Mouse (Mus musculus): Measurements from ENCODE around the gene Cbx8. TPM values are rescaled to one million over a fixed set of nuclear protein-coding genes. Genes with fewer than 3 reads are reported as not detected.
A peak's percentile ranks its signal among the peaks of the same experiment; 100 is the strongest.

Gene Cbx8
- total and polyA plus RNA-seq, 2 experiments from 2014 or later = 5.3 to 21.9 TPM

DNA sequence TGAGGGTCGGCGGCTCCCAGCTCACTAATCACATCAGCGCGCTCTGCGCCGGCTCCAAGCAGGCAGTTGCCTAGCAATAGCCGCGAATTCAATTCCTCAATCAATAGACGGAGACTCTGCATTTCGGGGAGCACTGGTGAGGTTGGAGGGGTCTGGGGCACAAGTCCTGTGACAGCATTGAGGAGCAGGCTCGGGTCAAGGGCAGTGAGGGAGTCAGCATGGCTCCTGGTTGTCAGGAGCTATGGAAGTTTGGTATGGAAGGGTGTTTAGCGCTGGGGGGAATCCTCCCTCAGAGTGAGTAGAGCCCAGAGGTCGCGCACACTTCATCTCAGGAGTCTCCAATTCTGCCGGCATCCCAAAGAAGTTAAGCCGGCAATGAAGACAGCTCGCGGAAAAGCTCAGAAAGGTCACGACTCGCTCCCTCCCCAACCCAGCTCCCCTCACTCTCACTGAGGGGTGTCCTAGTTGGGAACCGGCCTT lies 5.0 kb downstream of the Cbx8 start:
- H3K4me3 ChIP-seq (ENCODE audit: low read depth, low read length) = peak overlapping the region; percentile 7; the same call in 1 of the 2 replicates
- H3K4me2 ChIP-seq (ENCODE audit: low read depth) = peak overlapping the region; percentile 37
- TF ChIP-seq CTCF (IDR thresholded peaks at IDR 0.05; ENCODE audit: low read depth) = no peak
- ATAC-seq (no peak), DNase-seq (no peak)
- H3K27me3 ChIP-seq (ENCODE audit: insufficient read depth, low read length) = peaks cover 39% of the 10 kb centered on the region
- H3K9me3 ChIP-seq (ENCODE audit: low read length) = no peaks in the 10 kb centered on the region
- WGBS = 19% methylated on average over 21 of the region's 21 CpGs
- H3K4me1 ChIP-seq (ENCODE audit: insufficient read depth) = peaks cover 15% of the 10 kb centered on the region; the same call in 1 of the 2 replicates
- H3K36me3 ChIP-seq (ENCODE audit: insufficient read depth) = peaks cover 7% of the 10 kb centered on the region
- H3K9ac ChIP-seq = no peak overlapping the region
- H3K27ac ChIP-seq (ENCODE audit: low read depth, low read length) = no peak overlapping the region

DNA sequence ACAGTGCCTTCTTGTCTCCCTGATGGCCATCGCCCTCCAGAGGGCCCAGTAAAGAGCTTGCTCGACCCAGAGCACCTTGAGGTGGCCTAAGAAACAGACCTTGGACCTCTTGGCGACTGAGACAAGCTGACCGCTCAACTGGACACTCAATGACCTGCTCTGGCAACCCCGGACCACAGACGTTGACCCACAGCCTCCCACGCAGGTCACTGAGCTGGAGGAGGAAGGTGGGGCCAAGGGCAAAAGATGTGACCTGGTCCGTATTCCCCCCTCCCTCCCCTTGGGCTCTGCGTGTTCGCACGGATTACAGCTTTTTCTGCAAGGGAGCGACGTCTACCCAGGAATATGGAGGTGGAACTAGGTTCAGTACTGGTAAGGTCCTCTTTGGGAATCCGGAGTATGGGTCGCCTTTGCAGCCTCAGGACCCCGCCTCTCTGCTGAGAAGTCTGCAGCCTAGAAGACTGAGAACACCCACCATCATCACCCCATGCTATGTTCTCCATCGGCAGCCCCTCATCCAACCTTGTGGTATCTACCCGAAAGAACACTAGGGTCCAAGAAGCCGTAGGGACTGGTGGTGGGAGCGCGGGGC lies 5.6 kb downstream of the Cbx8 start:
- ATAC-seq = no peak
- H3K4me3 ChIP-seq (ENCODE audit: low read depth, low read length) = peak overlapping the region; percentile 7; the same call in 1 of the 2 replicates

DNA sequence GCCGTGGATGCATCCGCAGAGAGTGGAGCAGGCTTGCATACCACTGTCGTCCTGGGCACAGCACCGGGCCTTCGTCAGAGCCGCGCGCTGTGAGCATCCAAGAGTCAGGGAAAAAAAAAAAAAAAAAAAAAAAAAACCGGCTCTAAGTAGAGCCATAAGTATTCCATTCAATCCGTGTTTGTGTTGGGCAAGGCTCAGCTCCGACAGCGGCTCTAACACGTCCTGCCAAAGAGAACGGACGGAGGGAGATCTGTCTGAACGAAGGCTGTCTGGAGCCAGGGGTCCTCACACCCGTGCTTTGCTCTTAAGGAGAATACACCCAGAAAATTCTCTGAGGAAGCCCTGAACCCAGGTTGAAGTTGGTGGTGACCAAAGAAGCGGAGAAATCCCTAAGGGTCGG lies 6.1 kb downstream of the Cbx8 start:
- WGBS = 16% methylated on average over 19 of the region's 19 CpGs
- TF ChIP-seq CTCF (IDR thresholded peaks at IDR 0.05; ENCODE audit: low read depth) = no peak
- no peak for ATAC-seq
- no peak for DNase-seq
- H3K4me2 ChIP-seq (ENCODE audit: low read depth) = peak overlapping the region; percentile 29
- peaks cover 39% of the 10 kb centered on the region for H3K27me3 ChIP-seq (ENCODE audit: insufficient read depth, low read length)
- H3K4me3 ChIP-seq (ENCODE audit: low read depth, low read length) = 0 out of 2 replicates have a peak overlapping the region, but pooled peaks have one; percentile 9
- no peak overlapping the region for H3K27ac ChIP-seq (ENCODE audit: low read depth, low read length)
- H3K4me1 ChIP-seq (ENCODE audit: insufficient read depth) = peaks cover 15% of the 10 kb centered on the region; the same call in 1 of the 2 replicates
- no peak overlapping the region for H3K9ac ChIP-seq
- H3K9me3 ChIP-seq (ENCODE audit: low read length) = no peaks in the 10 kb centered on the region
- H3K36me3 ChIP-seq (ENCODE audit: insufficient read depth) = peaks cover 18% of the 10 kb centered on the region

More for the DNA sequence above, 5.6 kb downstream of the Cbx8 start:
- H3K4me2 ChIP-seq (ENCODE audit: low read depth) = peak overlapping the region; percentile 37
- H3K36me3 ChIP-seq (ENCODE audit: insufficient read depth) = peaks cover 12% of the 10 kb centered on the region
- peaks cover 39% of the 10 kb centered on the region for H3K27me3 ChIP-seq (ENCODE audit: insufficient read depth, low read length)
- H3K9ac ChIP-seq = no peak overlapping the region
- no peak overlapping the region for H3K27ac ChIP-seq (ENCODE audit: low read depth, low read length)
- no peak for DNase-seq
- H3K9me3 ChIP-seq (ENCODE audit: low read length) = no peaks in the 10 kb centered on the region
- TF ChIP-seq CTCF (IDR thresholded peaks at IDR 0.05; ENCODE audit: low read depth) = no peak
- 7% methylated on average over 21 of the region's 21 CpGs for WGBS
- peaks cover 15% of the 10 kb centered on the region; the same call in 1 of the 2 replicates for H3K4me1 ChIP-seq (ENCODE audit: insufficient read depth)

DNA sequence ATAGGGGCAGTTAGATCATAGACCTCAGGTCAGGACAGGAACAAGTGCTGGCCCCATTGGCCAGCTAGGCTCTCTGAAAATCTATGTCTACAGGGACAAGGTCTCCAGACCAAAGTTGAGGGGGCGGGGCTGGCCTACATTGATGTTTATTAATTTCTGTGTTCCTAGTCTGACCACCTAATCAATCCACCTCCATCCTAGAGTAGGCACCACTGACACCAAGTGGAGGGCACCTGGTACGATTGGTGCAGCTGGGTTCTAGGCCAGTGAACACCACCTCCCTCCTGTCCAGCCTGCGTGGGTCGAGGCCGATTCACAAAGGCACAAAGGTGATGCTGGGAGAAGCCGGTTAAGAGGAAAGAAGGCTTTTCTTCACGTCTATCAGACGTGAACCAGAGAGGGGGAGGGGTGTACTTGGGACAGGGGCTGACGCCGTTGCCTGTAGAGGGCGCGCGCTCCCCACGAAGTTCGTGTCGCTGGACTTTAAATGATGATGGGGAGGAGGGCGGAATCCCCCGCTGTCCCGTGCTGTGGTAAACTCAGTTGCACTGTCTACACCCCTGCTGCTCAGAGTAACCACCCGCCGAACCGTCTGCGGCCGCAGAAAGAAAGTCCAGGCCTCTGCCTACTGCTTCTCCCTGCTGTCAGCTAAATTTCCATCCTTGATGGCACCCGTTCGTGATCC lies 6.8 kb downstream of the Cbx8 start:
- DNase-seq (peak; percentile 84), ATAC-seq (peak; percentile 70)
- TF ChIP-seq CTCF (IDR thresholded peaks at IDR 0.05; ENCODE audit: low read depth) = peak; percentile 89
- Histone ChIP-seq H3K27ac (ENCODE audit: low read depth, low read length) (no peak overlapping the region), H3K9ac (no peak overlapping the region), H3K9me3 (ENCODE audit: low read length) (no peaks in the 10 kb centered on the region), H3K4me1 (ENCODE audit: insufficient read depth) (peaks cover 15% of the 10 kb centered on the region; the same call in 1 of the 2 replicates), H3K4me3 (ENCODE audit: low read depth, low read length) (0 out of 2 replicates have a peak overlapping the region, but pooled peaks have one; percentile 9), H3K4me2 (ENCODE audit: low read depth) (peak overlapping the region; percentile 29), H3K27me3 (ENCODE audit: insufficient read depth, low read length) (peaks cover 39% of the 10 kb centered on the region), H3K36me3 (ENCODE audit: insufficient read depth) (peaks cover 22% of the 10 kb centered on the region)
- 3% methylated on average over 26 of the region's 26 CpGs for WGBS

DNA sequence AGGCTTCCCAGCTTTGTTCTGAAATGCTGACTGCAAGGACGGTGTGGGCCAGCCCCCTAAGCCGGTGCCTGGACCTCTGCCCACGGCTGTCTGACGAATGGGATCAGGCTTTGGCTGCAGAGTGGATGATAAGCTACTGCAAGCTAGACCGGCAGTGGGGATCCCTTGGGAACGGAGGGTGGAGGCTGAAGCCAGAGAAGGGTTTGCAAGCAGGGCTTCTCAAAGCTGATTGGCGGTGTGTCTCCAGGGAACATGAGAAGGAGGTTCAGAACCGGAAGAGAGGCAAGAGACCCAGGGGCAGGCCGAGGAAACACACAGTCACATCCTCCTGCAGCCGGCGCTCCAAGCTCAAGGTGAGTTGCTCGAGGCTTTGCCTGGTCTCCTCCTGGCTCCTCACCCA lies 14.6 kb downstream of the Cbx8 start:
- H3K27ac ChIP-seq (ENCODE audit: low read depth, low read length) = no peak overlapping the region
- 48% methylated on average over 12 of the region's 12 CpGs for WGBS

DNA sequence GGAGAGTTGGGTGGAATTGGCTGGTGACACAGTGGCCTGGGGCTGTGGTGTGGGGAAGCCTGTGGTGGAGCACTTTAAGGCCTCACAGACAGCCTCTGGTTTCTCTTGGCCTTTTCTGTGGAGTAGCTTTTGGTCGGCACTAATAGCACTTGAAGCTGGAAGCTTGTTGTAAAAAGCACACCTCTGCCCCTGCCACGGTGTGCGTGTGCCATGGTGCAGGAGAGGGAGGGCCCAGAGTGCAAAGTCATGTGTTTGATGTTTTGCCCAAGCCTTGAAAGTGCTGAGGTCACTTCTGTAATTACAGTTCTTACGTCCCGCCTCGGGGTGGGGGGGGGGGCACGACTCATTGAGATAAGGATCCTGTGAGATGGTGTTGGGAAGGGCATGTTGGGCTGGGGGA lies 16.5 kb downstream of the Cbx8 start:
- H3K27ac ChIP-seq (ENCODE audit: low read depth, low read length) = no peak overlapping the region
- DNase-seq = no peak

More for the DNA sequence above, 14.6 kb downstream of the Cbx8 start:
- H3K4me1 ChIP-seq (ENCODE audit: insufficient read depth) = peaks cover 29% of the 10 kb centered on the region
- no peak overlapping the region for H3K4me3 ChIP-seq (ENCODE audit: low read depth, low read length)
- peak; percentile 24 for DNase-seq
- no peak overlapping the region for H3K4me2 ChIP-seq (ENCODE audit: low read depth)
- H3K36me3 ChIP-seq (ENCODE audit: insufficient read depth) = peaks cover 46% of the 10 kb centered on the region
- H3K9me3 ChIP-seq (ENCODE audit: low read length) = no peaks in the 10 kb centered on the region
- H3K27me3 ChIP-seq (ENCODE audit: insufficient read depth, low read length) = peaks cover 1% of the 10 kb centered on the region; the same call in 1 of the 2 replicates
- H3K9ac ChIP-seq = no peak overlapping the region
- no peak for ATAC-seq
- TF ChIP-seq CTCF (IDR thresholded peaks at IDR 0.05; ENCODE audit: low read depth) = no peak

DNA sequence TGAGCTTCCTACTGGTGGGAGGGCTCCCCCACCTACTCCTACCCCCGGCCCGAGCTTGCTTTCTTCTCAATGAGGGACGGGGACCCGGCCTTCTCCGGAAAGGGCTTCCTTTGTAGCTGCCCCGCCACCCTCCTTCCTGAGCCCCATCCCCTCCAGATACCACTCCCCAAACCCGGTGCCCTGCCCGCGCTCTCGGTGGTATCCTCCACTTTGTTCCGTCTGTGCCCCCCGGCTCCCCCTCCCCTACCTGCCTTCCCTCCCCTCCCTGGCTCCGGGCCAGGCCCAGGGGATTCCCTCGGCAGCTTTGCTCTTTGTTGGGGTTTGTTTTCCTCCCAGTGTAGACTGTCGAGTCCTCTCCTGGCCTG lies 17.2 kb downstream of the Cbx8 start:
- peak overlapping the region; percentile 76 for H3K27ac ChIP-seq (ENCODE audit: low read depth, low read length)
- H3K36me3 ChIP-seq (ENCODE audit: insufficient read depth) = peaks cover 24% of the 10 kb centered on the region
- H3K9me3 ChIP-seq (ENCODE audit: low read length) = no peaks in the 10 kb centered on the region
- H3K27me3 ChIP-seq (ENCODE audit: insufficient read depth, low read length) = peaks cover 4% of the 10 kb centered on the region; the same call in 1 of the 2 replicates
- H3K4me1 ChIP-seq (ENCODE audit: insufficient read depth) = peaks cover 29% of the 10 kb centered on the region
- peak overlapping the region; percentile 91 for H3K4me3 ChIP-seq (ENCODE audit: low read depth, low read length)
- ATAC-seq (no peak), DNase-seq (peak; percentile 35)
- H3K9ac ChIP-seq = peak overlapping the region; percentile 84
- TF ChIP-seq CTCF (IDR thresholded peaks at IDR 0.05; ENCODE audit: low read depth) = no peak
- 1% methylated on average over 15 of the region's 15 CpGs for WGBS
- peak overlapping the region; percentile 77 for H3K4me2 ChIP-seq (ENCODE audit: low read depth)

More for the DNA sequence above, 16.5 kb downstream of the Cbx8 start:
- Histone ChIP-seq H3K4me1 (ENCODE audit: insufficient read depth) (peaks cover 29% of the 10 kb centered on the region), H3K36me3 (ENCODE audit: insufficient read depth) (peaks cover 31% of the 10 kb centered on the region), H3K9ac (peak overlapping the region; percentile 84; the same call in 1 of the 2 replicates), H3K27me3 (ENCODE audit: insufficient read depth, low read length) (peaks cover 4% of the 10 kb centered on the region; the same call in 1 of the 2 replicates), H3K4me2 (ENCODE audit: low read depth) (peak overlapping the region; percentile 77), H3K9me3 (ENCODE audit: low read length) (no peaks in the 10 kb centered on the region), H3K4me3 (ENCODE audit: low read depth, low read length) (peak overlapping the region; percentile 91)
- ATAC-seq = no peak
- no peak for TF ChIP-seq CTCF (IDR thresholded peaks at IDR 0.05; ENCODE audit: low read depth)
- WGBS = 5% methylated on average over 7 of the region's 7 CpGs

Data from forebrain, postnatal 0 days (tissue).